Mouse (Mus musculus): Measurements from ENCODE around the gene Fgf10. TPM values are rescaled to one million over a fixed set of nuclear protein-coding genes. Genes with fewer than 3 reads are reported as not detected.

Fgf10 gene
- total and polyA plus RNA-seq, 3 experiments, result not detected

GRCm38 (mm10) chr13:118823113-118823512 is 153.5 kb downstream of the Fgf10 start:
- in situ Hi-C loops (cut with MboI; ENCODE audit: low pct_ligation_motif_present, low pct_unique_long_range_greater_than_20kb, low sequenced_read_pairs), result no loop called here
- H3K4me3 ChIP-seq (replicated peaks in 1 of 3; ENCODE audit: low read depth in 2 of 3, low read length in 2 of 3, poor library complexity in 1 of 3), result no peak overlapping the region
- DNase-seq (ENCODE audit: extremely low read depth), result no peak
- dilution Hi-C loops (cut with MboI; ENCODE audit: extremely low pct_ligation_motif_present, extremely low pct_unique_long_range_greater_than_20kb, low sequenced_read_pairs), result no loop called here
- no peak overlapping the region for H3K9ac ChIP-seq (ENCODE audit: insufficient read depth, low read depth)
- no peaks in the 10 kb centered on the region for H3K27me3 ChIP-seq (replicated peaks)
- H3K4me2 ChIP-seq (ENCODE audit: insufficient read depth, low read depth, poor library complexity, severe bottlenecking), result no peak overlapping the region
- no peaks in the 10 kb centered on the region for H3K9me3 ChIP-seq (replicated peaks; ENCODE audit: low read length)
- H3K36me3 ChIP-seq (replicated peaks in 1 of 2; ENCODE audit: control insufficient read depth in 1 of 2, insufficient read depth in 1 of 2, low read length in 1 of 2), result no peaks in the 10 kb centered on the region
- no peak overlapping the region for H3K27ac ChIP-seq (ENCODE audit: insufficient read depth, low read depth)
- peaks cover 0 to 10% of the 10 kb centered on the region in 2 experiments; a peak in 1 of 4 replicates for H3K4me1 ChIP-seq (ENCODE audit: control insufficient read depth in 1 of 2, insufficient read depth in 2 of 2)
- TF ChIP-seq PAX5 (IDR thresholded peaks at IDR 0.05; ENCODE audit: low read length), result no peak
- no peak for TF ChIP-seq CHD1 (IDR thresholded peaks at IDR 0.05; ENCODE audit: low read depth, low read length)
- no peak for TF ChIP-seq USF2 (conservative IDR thresholded peaks at IDR 0.05; ENCODE audit: low read depth, low read length)
- TF ChIP-seq POLR2AphosphoS2 (IDR thresholded peaks at IDR 0.05; ENCODE audit: low read depth, low read length), result no peak
- no peak for TF ChIP-seq E2F4 (IDR thresholded peaks at IDR 0.05; ENCODE audit: insufficient replicate concordance, low read depth, low read length)
- no peak for TF ChIP-seq CHD2 (IDR thresholded peaks at IDR 0.05; ENCODE audit: low read length)
- TF ChIP-seq JUND (conservative IDR thresholded peaks at IDR 0.05; ENCODE audit: low read depth, low read length), result no peak
- no peak for TF ChIP-seq RCOR1 (conservative IDR thresholded peaks at IDR 0.05; ENCODE audit: low read depth, low read length)
- TF ChIP-seq IRF4 (IDR thresholded peaks at IDR 0.05; ENCODE audit: low read depth, low read length), result no peak
- TF ChIP-seq MAZ (IDR thresholded peaks at IDR 0.05; ENCODE audit: low read depth, low read length), result no peak
- no peak for TF ChIP-seq SMC3 (IDR thresholded peaks at IDR 0.05; ENCODE audit: low read depth, low read length)
- TF ChIP-seq KAT2A (IDR thresholded peaks at IDR 0.05; ENCODE audit: insufficient replicate concordance, low read length), result no peak
- TF ChIP-seq NRF1 (IDR thresholded peaks at IDR 0.05; ENCODE audit: low read depth, low read length), result no peak
- no peak for TF ChIP-seq ZNF384 (IDR thresholded peaks at IDR 0.05; ENCODE audit: low read depth, low read length)
- TF ChIP-seq MYC (IDR thresholded peaks at IDR 0.05; ENCODE audit: low read depth, low read length), result no peak
- TF ChIP-seq RAD21 (IDR thresholded peaks at IDR 0.05; ENCODE audit: low read depth, low read length), result no peak
- TF ChIP-seq GABPA (IDR thresholded peaks at IDR 0.05; ENCODE audit: insufficient replicate concordance, low read depth, low read length), result no peak
- TF ChIP-seq TCF12 (IDR thresholded peaks at IDR 0.05; ENCODE audit: low read depth, low read length), result no peak
- TF ChIP-seq CTCF (conservative IDR thresholded peaks at IDR 0.05 in 1 of 2, IDR thresholded peaks at IDR 0.05 in 1 of 2; ENCODE audit: low read depth in 2 of 2, low read length in 2 of 2), result no peak
- TF ChIP-seq MXI1 (IDR thresholded peaks at IDR 0.05; ENCODE audit: low read depth, low read length), result no peak
- H3K79me2 ChIP-seq (replicated peaks; ENCODE audit: control insufficient read depth, extremely low read depth, insufficient read depth, poor library complexity, severe bottlenecking), result no peaks in the 10 kb centered on the region

GRCm38 (mm10) chr13:118825102-118825501 is 155.5 kb downstream of the Fgf10 start:
- Histone ChIP-seq H3K4me3 (replicated peaks in 1 of 3; ENCODE audit: low read depth in 2 of 3, low read length in 2 of 3, poor library complexity in 1 of 3) (no peak overlapping the region), H3K4me1 (ENCODE audit: control insufficient read depth in 1 of 2, insufficient read depth in 2 of 2) (peaks cover 0 to 2% of the 10 kb centered on the region in 2 experiments; a peak in 1 of 4 replicates), H3K79me2 (replicated peaks; ENCODE audit: control insufficient read depth, extremely low read depth, insufficient read depth, poor library complexity, severe bottlenecking) (no peaks in the 10 kb centered on the region), H3K9ac (ENCODE audit: insufficient read depth, low read depth) (no peak overlapping the region), H3K27ac (ENCODE audit: insufficient read depth, low read depth) (no peak overlapping the region), H3K36me3 (replicated peaks in 1 of 2; ENCODE audit: control insufficient read depth in 1 of 2, insufficient read depth in 1 of 2, low read length in 1 of 2) (no peaks in the 10 kb centered on the region), H3K9me3 (replicated peaks; ENCODE audit: low read length) (no peaks in the 10 kb centered on the region), H3K4me2 (ENCODE audit: insufficient read depth, low read depth, poor library complexity, severe bottlenecking) (no peak overlapping the region), H3K27me3 (replicated peaks) (no peaks in the 10 kb centered on the region)
- no peak for DNase-seq (ENCODE audit: extremely low read depth)
- in situ Hi-C loops (cut with MboI; ENCODE audit: low pct_ligation_motif_present, low pct_unique_long_range_greater_than_20kb, low sequenced_read_pairs) (no loop called here), dilution Hi-C loops (cut with MboI; ENCODE audit: extremely low pct_ligation_motif_present, extremely low pct_unique_long_range_greater_than_20kb, low sequenced_read_pairs) (no loop called here)
- no peak for TF ChIP-seq MXI1 (IDR thresholded peaks at IDR 0.05; ENCODE audit: low read depth, low read length)
- TF ChIP-seq ELF1 (IDR thresholded peaks at IDR 0.05; ENCODE audit: low read depth, low read length), result no peak
- TF ChIP-seq MEF2A (IDR thresholded peaks at IDR 0.05; ENCODE audit: borderline replicate concordance, low read depth, low read length), result no peak
- no peak for TF ChIP-seq USF1 (IDR thresholded peaks at IDR 0.05; ENCODE audit: low read depth, low read length)
- TF ChIP-seq MAX (IDR thresholded peaks at IDR 0.05; ENCODE audit: low read length), result no peak
- TF ChIP-seq ZC3H11A (IDR thresholded peaks at IDR 0.05; ENCODE audit: low read depth, low read length), result no peak
- no peak for TF ChIP-seq RCOR1 (conservative IDR thresholded peaks at IDR 0.05; ENCODE audit: low read depth, low read length)
- TF ChIP-seq NRF1 (IDR thresholded peaks at IDR 0.05; ENCODE audit: low read depth, low read length), result no peak
- no peak for TF ChIP-seq CHD2 (IDR thresholded peaks at IDR 0.05; ENCODE audit: low read length)
- TF ChIP-seq SIN3A (IDR thresholded peaks at IDR 0.05; ENCODE audit: low read length), result no peak
- no peak for TF ChIP-seq SMC3 (IDR thresholded peaks at IDR 0.05; ENCODE audit: low read depth, low read length)

Data from CH12.LX (cell line).